Mouse (Mus musculus) kidney, postnatal 25 days (tissue): ENCODE data around the gene Zbtb21.
"Not testable (repeated sequence)": the region's sequence is repeated elsewhere in the genome, so short reads cannot be mapped to it uniquely, and the experiment has no call there.

Source experiments
- DNase-seq, 2 experiments: peaks; one replicate each; pipeline ENCODE4 v3.0.0; 2021; ENCODE audit warnings: mixed read lengths in 2 of 2

Gene Zbtb21

DNA sequence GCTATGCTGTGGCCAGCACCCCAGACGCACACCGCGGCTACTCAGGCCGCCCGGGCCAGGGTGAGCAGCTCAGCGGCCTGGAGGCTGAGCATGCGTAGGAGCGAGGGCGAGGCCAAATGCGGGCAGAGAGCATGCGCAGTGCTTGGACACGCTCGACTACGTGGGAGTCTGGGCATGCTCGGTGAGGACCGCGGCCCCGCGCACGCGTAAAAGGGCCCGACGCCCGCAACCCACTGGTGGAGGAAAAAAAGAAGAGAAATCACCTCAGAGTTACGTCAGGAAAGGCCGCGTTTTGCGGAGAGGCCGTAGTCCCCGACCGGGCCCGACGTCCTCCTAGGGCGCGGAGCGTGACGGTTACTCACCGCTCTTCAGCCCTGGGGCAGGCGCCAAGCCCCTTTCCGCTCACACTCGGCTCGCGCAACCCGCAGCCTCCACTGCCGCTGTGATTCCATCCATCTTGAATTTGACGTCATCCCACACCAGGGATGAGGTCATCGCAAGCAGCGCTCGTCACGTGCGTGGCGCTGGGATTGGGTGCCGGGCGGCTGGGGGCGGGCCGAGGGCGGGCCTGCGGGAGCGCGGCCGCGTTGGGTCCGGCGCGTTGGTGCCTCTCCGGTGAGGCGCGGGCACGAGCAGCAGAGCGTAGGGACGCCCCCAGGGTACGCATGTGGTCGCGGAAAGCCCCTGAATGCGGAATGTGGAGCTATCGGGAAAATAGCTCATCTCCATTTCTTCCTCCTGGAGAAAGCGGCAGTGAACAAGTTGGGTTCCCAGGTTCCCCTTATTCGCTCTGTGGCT lies at the start of gene Zbtb21, which contains the start of gene C2cd2:
TSS of gene Zbtb21 (minus strand) at position 472 of the 798 bp plus-strand sequence.
TSS of gene C2cd2 (minus strand) at position 448 of the 798 bp plus-strand sequence.
- peak; percentile 97 to 98 for DNase-seq

DNA sequence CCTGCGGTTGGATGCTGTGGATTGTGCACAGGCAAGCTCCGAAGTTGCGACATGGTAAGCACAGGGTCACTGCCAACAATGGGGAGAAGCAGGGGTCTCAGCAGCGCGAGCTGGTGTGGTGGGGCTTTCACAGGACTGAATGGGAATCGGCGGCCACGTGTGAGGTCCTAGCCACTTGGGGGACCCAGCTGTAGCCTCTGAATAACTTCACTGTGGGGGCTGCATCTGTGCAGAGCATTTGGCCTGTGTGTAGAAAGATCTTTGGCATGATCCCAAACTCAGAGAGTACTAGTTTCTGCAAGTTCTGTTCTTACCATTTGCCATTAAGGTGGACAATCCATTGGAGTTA lies 34.9 kb upstream of the Zbtb21 start:
- not testable (repeated sequence) for DNase-seq

DNA sequence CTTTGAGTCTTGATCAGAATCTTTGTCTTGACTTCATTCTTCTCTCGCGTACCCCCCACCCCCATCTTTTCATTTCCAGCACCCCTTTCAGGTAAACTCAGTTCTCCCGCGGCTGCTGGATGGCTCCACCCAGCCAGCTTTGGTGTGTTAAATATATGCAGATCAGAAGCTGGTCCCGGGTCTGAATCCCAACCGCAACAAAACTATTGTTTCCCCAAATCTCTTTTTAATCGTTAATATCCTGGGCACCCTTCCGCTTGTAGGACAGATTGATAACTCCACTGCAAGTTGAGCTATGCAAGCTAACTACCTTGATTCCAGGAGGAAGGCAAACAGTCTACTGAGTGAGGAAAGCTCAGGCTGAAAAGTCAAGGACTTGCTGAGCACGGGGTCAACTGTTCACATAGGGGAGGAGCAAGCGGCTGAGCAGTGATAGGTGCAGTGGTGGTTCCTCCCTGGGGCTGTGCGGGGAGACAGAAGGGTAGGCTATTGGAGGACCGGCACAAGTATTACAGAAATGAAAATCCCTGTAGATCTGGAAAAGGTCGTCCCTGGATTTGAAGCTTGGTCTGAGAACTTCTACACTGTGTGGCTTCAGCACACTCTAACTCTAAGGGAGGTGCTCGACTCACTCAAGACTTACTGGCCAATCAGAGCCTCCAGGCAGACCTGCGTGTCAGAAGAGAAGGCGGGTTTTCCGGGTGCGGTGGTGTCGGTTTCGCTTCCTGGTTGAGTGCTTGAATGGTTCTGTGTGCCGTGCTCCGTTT lies 34.4 kb upstream of the Zbtb21 start, which contains the start of gene B230307C23Rik:
TSS of gene B230307C23Rik (plus strand) at position 700 of the 767 bp plus-strand sequence.
- peak; percentile 89 to 94 for DNase-seq

DNA sequence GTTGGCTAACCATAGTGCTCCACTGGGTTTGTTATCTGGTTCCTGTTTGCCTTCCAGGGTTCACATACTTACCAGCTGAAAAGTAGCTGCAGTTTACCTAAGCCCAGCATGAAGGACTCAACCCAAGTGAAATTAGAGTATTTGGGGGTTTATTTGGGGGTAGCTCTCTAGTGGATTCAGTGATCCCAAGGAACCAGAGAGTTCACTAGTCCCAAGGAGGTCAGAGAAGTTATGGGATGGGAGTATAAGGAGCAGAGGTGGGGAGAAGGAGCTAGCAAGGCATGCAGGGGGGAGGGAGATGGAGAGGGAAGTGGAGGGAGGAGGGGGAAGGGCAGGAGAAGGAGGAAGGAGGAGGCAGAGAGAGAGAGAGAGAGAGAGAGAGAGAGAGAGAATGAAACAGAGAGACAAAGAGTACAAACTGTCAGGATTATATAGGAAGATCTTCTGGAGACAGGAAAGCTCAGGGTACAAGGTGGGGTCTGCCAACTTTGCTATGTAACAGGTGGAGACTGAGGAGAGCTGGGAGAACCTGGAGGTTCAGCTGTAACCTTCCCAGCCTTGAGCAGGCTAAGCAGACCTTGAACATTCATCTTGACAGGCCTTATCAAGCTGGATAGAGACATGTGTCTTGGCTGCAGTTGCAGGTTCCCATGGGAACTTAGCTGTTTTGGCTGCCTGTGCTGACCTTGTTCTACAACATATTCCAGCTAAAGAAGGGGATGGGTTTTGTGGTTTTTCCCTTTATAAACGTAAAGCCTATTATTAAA lies 33.6 kb upstream of the Zbtb21 start:
- DNase-seq = no peak

DNA sequence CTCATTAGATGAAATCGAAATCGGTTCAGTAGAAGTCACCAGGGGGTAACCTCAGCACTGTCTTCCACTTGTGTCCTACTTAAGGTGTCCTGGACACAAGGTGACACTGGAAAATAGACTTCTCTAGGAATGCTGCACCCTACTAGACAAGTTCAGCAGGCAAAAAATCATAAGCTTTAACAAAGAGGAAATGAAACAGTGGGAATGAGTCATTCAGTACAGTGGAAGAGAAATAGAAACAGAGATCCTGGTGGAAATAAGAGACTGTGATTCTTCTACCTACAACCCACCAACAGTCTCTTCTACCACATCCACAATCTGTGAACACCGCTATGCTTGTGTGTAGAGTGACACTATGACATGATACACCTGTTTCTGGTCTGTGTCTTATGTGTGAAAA lies 30.1 kb upstream of the Zbtb21 start:
- DNase-seq = not testable (repeated sequence)

DNA sequence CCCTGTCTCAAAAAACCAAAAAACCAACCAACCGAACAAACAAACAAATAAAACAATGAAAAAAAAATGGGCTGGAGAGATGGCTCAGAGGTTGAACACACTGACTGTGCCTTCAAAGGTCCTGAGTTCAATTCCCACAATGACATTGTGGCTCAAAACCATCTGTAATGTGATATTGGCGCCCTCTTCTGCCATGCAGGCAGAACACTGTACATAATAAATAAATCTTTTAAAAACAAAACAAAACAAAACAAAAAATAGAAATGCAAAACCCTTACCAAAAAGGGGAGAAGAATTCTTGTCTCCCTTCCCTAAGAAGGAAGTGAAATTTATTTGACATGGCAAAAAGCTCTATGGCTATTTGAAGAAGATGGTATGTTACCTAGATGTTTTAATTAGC lies 29.1 kb upstream of the Zbtb21 start:
- no peak for DNase-seq

DNA sequence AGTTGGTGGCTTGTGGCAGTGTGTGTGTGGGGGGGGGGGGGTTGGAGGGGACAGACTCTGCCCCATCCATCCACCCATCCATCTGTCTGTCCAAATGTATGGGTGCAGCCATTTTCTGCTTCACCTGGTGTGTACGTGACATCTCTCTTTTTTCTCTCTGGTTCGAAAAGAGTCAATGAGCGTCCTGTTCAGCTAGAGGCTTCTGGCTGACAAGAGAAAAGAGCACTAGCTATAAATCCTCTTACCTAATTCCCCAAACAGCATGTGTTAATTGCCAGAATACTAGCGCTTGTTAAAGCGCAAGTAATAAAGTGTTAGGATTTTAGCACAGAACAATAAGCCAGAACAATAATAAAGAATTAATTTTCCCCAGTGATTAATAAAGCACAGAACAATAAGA lies 22.2 kb upstream of the Zbtb21 start:
- DNase-seq = no peak

DNA sequence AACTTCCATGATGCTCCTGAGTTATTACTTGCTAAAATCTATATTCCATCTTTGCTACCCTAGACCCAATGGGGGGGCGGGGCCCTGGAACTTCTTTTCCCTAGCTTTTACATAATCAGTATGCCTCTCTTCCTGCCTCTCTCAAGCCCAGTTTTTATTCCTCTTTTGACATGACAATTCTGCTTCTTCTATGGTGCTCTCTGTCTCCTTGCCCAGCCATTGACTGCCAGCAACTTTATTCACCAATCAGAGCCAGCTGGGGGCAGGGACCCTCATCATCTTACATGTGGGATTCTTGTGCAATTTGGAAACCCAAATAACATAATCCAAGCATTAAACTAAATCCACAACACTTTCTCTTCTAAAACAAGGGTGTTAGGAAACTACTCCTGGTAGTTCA lies 18.9 kb upstream of the Zbtb21 start:
- DNase-seq = no peak

DNA sequence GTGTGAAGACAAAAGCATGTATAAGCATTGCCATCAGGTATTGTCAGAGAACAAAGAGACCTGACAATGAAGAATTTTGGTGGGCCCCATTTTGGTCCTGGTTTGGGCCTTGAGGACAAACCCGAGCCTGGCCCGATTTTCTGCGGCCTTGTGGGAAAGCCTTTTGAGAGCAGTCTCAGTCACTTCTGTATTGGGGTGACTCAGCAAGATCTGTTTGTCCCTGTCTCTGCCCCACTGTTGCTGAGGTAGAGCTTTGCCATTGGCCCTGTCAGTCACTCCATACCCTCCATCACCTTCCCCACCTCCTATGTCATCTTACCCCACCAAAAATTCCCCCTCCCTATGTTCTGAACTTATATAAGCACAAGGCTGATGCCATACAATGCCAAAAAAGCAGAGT lies 15.3 kb upstream of the Zbtb21 start:
- no peak for DNase-seq

DNA sequence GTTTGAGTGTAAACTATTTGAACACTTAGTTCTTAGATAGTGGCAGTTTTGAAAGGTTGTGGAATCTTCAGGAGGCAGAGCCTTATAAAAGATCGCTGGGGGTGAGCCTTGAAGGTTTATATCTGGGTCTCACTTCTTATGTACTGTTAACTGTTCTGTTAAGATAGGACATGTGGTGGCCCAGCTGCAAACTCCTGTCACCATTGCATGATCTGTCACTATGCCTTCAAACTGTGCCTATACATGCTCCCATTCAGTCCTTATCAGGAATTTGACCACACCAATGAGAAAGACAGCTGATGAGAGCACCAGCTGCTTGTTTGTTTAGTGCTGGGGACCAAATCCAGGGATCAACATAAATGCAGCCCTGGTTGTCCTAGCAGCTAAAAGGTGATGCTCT lies 14.9 kb upstream of the Zbtb21 start:
- no peak for DNase-seq

DNA sequence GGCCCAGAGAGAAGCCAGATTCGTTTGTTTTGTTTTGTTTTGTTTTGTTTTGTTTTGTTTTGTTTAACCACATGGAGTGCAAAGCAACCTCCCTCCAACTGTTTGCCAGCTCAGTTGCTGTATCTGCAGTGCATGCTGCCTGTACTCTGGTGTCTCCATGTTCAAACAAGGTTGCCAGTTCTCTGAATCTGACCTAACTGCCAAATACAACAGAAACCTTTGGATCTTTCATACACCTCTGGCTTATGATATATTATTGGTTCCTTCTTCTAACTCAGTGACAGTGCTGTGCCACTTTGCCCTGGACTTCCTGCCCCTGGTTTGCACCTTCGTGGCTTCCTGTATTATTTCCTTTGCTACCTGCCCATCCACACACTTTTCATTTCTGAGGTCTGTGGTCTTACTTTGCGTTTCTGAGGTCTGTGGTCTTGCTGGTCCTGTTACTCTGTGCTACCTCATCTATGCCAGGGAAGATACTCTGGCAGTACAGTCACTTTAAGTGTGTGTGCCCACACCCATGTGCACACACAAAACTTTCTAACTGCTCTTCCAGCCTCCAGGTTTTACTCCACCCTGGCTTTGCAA lies 1.6 kb upstream of the Zbtb21 start:
- no peak for DNase-seq

DNA sequence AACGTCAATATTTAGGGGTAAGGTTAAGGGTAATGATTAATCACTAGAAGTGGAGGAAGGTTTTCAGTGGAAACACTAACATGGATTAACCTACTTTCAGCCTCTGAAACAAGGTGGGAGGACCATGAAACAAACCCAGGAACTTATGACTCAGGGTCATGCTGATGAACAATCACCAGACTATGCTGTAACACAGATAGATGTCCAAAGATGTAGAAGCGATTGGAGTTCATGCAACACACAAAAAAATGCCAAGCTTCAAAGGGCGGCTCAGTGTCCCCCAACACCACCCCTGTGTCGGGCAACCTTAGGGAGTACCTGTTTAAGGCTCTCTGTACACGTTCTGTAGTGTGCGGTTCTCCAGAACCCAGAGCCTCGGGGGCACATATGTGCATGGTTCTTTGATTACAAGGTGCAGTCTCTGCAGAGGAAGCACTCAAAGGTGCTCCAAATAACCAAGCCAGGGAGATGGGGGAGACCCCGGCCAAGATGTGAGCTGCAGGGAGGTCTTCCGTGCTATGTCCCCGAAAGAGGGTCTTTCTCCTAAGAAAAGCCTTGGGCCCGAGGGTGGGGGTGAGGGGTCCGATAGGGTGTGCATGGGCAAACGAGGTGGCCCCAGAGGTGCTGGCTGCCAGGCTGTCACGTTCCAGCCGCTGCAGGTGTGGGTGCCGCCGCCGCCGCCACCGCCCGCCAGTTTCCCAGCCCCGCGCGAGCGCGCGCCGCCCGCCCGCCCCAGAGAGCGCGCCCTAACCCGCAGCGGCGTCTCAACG lies 856 bp downstream of the Zbtb21 start:
- no peak for DNase-seq

DNA sequence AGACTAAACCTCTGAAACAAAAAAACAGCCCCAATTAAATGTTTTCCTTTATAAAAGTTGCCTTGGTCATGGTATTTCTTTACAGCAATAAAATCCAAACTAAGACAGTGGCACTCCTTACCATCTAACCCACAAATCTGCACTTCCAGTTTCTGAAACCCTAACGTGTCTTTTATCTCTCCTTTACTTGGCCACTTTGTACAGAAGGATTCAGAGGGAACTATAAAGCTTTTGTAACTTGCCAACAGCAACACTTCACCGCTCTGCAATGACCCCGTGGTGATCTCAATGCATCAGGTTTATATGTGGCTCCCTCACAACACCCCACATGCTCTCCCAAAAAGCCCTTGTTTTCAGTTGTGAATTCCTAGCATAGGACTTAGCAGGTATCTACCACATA lies 2.1 kb downstream of the Zbtb21 start:
- no peak for DNase-seq

DNA sequence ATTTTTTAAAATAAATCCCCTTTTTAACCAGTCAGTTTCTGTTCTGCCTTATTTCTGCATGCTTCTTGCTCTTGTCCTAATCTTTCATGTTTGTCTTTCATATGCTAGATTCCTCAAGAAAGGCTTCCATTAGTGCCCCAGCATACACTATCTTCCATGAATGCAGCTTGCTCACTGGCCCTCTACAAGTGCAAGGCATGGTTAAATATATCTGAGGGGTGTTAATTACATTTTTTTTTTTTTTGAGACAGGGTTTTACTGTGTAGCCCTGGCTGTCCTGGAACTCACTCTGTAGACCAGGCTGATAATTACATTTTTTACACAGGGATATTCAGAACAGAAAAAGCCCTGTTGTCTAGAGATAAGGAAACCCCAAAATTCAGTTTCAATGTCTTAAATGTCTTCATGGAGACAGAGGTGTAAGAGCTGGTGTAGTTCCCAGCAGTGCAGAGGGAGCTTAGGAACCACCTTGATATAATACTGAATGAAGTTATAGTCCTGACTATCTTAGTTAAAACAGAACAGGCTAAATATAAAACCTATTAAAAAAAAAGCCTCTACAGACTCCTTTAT lies 3.9 kb downstream of the Zbtb21 start:
- DNase-seq = no peak

DNA sequence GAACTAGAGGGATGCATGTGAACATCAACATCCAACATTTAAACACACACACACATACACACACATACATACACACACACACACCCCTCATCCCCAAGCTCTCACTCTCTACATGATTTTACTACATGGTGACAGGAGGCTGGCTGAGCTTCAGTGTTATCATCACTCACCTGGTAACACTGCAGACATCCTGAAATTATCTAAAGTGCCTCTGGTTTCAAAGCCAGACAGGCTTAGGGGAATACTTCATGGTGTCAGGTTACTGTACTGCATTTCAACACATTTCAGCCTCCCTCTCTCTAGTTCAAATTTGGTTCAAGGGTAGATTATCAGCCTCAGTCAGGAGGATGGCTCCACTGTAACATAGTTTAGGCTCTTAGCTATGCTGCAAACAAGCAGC lies 4.8 kb downstream of the Zbtb21 start:
- no peak for DNase-seq

DNA sequence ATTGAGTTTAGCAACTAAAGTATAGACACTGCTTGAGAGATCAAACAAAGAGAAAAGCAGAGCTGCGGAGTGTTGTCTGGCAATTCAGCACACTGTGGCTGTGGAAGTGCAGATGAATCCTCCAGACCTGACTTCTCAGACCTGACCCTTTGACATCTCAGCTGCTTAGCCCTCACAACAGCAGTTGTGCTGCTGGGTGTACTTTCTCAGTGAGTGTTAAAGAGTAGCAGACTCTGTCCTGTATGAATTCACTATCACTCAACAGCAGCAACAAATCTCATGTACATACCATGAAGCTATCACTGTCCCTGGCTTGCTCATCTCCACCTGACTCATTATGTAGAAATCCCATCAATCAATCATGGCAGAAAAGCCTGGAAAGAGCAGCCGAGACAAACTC lies 6.4 kb downstream of the Zbtb21 start:
- no peak for DNase-seq

DNA sequence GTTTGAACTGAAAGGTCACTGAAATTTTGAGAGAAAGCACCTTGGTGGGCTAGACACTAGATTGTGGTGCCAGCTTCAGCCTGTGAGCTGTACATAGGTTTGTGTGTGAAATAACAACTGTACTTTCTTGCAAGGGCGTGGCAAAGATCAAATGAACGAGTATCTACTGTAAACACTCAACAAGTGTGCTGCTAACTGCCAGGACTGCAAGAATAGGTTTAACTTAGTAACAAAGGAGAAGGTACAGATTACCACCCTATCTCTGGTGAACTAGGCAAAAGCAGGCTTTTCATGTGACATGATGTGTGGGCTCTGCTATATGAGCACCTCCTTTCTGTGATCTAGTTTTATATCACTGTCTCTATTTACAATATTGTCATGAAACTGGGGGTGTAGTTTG lies 9.1 kb downstream of the Zbtb21 start:
- DNase-seq = no peak

DNA sequence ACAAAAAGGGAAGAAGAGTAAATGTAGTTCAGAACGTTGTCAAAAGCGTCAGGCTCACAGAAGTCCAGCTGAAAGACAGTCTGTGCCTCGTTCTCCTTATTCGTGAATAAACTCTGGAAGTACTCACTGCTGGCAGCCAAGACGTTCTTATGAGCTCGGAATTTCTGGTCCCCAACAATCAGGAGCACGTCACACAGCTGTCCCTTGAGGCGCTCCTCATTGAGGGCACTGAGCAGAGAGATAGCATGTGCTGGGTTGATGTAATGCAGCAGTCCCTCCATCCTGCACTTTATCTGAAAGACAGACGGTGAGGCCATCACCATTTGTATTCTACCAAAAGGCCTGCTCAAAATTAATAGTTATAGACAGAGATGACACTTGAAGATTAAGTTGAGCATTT lies 9.6 kb downstream of the Zbtb21 start:
- no peak for DNase-seq

DNA sequence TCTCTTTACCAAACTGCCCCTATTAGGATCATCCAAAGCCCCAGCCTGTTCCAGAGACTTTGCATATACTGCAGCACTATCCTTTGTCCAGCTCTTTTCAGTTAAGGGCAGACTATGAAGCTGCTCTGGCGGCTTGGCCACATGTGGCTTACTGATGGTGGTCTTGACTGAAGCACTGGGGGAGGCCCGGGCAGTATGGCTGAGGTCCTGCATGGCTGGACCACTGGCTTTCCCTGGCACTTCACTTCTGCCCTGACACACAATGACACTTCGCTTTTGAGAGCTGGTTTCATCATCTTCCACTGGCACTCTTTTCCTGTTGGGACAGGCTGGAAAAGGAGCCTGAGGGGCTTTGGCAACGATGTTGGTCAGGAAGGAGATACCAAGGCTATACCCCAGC lies 10.1 kb downstream of the Zbtb21 start:
- no peak for DNase-seq

DNA sequence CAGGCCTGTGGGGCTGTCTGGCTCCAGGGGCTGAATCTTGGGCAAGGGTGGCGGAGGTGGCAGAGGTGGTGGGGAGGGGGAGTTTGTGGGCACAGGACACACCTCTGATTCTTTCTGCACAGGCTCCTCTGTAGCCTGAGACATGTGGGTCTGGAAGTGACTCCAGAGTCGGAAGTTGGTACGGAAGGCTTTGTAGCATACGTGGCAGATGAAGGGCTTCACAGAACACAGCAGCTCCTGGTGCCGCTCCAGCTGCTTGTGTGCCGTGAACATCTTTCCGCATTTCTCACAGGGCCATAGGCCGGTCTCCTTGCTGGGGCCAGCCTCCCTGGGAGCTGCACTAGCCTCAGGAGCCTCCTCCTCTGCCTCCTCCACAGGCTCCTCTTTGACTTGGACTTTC lies 12.4 kb downstream of the Zbtb21 start:
- no peak for DNase-seq

DNA sequence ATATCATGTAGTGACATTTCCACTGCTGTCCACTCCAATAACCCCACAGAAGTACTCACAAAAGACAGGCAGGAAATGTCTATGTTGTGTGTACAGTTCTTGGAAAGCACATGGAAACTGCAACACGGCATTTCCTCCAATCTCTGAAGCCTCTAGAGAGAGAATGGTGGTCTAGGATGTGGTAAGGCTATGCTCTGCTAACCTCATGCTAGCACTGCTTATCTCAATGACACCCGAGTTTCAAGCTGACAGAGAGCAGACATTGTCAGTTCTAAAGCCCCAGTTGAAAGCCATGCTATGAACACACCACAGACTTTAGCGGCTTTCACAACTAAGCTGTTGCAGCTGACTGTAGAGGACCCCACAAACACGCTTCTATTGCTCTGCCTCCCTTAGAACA lies 13.6 kb downstream of the Zbtb21 start:
- DNase-seq = no peak

DNA sequence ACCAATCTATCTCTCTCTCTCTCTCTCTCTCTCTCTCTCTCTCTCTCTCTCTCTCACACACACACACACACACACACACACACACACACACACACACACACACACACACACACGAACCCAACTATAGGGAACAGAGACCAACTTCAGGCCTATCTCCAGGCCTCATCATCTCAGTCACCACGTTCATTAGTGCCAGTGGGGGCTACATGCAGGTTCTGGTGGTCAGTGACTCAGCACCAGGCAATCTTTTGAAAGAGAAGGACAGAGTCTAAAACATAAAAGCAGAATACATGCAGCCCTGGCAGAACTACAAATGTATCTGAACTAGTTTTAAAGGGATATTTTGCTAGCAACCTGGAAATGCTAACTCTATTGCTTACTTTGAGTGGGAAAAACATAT lies 15.4 kb downstream of the Zbtb21 start:
- DNase-seq = not testable (repeated sequence)
